9 mouse cellular contexts compared by ENCODE assay signal in genomic region chr6:28420361-28420760, GRCm38 (mm10). TPM values are rescaled to one million over a fixed set of nuclear protein-coding genes. Genes with fewer than 3 reads are reported as not detected.
A peak's percentile ranks its signal among the peaks of the same experiment; 100 is the strongest.
DNase-seq lines count a peak whose midpoint lies in the region; ATAC-seq and TF ChIP-seq lines count a peak whose summit lies in the region.
"Had no signal": no experiment of that assay in that cellular context is flagged by ENCODE, and none has a peak within 500 bp of the region (broad histone marks: within the 10 kb centered on the region; RNA-seq: fewer than 3 reads in every experiment).

No protein-coding gene starts in this region.

- peak overlapping the region; percentile 80; the same call in 1 of the 2 replicates for H3K9ac ChIP-seq in heart, embryonic 14.5 days (ENCODE audit: low read length)
- H3K9ac ChIP-seq in forebrain, embryonic 16.5 days (replicated peaks; ENCODE audit: low read depth, low read length) = no peak overlapping the region; the same call in 1 of the 2 replicates
- H3K9ac ChIP-seq in liver, embryonic 16.5 days (ENCODE audit: low read depth, low read length) = peak overlapping the region; percentile 87

- no peak overlapping the region for H3K27ac ChIP-seq in heart, embryonic 14.5 days (replicated peaks in 1 of 2; ENCODE audit: control insufficient read depth in 1 of 2, insufficient read depth in 1 of 2, low read depth in 2 of 2, low read length in 2 of 2)
- no peak overlapping the region for H3K27ac ChIP-seq in forebrain, embryonic 16.5 days (ENCODE audit: low read length)
- no peak overlapping the region for H3K27ac ChIP-seq in liver, embryonic 16.5 days (ENCODE audit: low read length)

- peaks cover 43% of the 10 kb centered on the region for H3K36me3 ChIP-seq in heart, embryonic 14.5 days (ENCODE audit: control insufficient read depth, insufficient read depth, low read length)
- peaks cover 63% of the 10 kb centered on the region for H3K36me3 ChIP-seq in G1E (replicated peaks)
- peaks cover 26% of the 10 kb centered on the region for H3K36me3 ChIP-seq in forebrain, embryonic 16.5 days (ENCODE audit: control insufficient read depth, insufficient read depth)
- H3K36me3 ChIP-seq in liver, embryonic 16.5 days (ENCODE audit: control insufficient read depth, insufficient read depth) = peaks cover 9% of the 10 kb centered on the region

- TF ChIP-seq CTCF in G1E (IDR thresholded peaks at IDR 0.05; ENCODE audit: low read depth, low read length) = no peak

- peaks cover 21 to 48% of the 10 kb centered on the region in 2 experiments for H3K4me1 ChIP-seq in heart, embryonic 14.5 days (ENCODE audit: control insufficient read depth in 2 of 2, insufficient read depth in 2 of 2, low read length in 2 of 2)
- peaks cover 45% of the 10 kb centered on the region for H3K4me1 ChIP-seq in G1E (ENCODE audit: insufficient read depth, low read depth, low read length)
- peaks cover 35% of the 10 kb centered on the region for H3K4me1 ChIP-seq in forebrain, embryonic 16.5 days (replicated peaks; ENCODE audit: control insufficient read depth, insufficient read depth, low read length)
- H3K4me1 ChIP-seq in liver, embryonic 16.5 days (ENCODE audit: control insufficient read depth, low read depth, low read length) = peaks cover 42% of the 10 kb centered on the region

- no peak for ATAC-seq in heart, embryonic 14.5 days (ENCODE audit: insufficient number of reproducible peaks, insufficient read depth, low FRiP score, low read depth)
- no peak for ATAC-seq in G1E (ENCODE audit: extremely low read depth, insufficient number of reproducible peaks, low FRiP score, poor library complexity, severe bottlenecking)
- no peak for ATAC-seq in forebrain, embryonic 16.5 days
- no peak for ATAC-seq in liver, embryonic 16.5 days (ENCODE audit: low read depth)

- H3K9me3 ChIP-seq in heart, embryonic 14.5 days (ENCODE audit: control insufficient read depth, low read length) = no peaks in the 10 kb centered on the region
- H3K9me3 ChIP-seq in G1E (replicated peaks) = no peaks in the 10 kb centered on the region
- no peaks in the 10 kb centered on the region for H3K9me3 ChIP-seq in forebrain, embryonic 16.5 days (ENCODE audit: control insufficient read depth, low read length)
- no peaks in the 10 kb centered on the region for H3K9me3 ChIP-seq in liver, embryonic 16.5 days (replicated peaks; ENCODE audit: control insufficient read depth, low read length)

- no peaks in the 10 kb centered on the region for H3K27me3 ChIP-seq in heart, embryonic 14.5 days (ENCODE audit: control insufficient read depth, insufficient read depth, low read length)
- H3K27me3 ChIP-seq in G1E (ENCODE audit: insufficient read depth, low read length) = no peaks in the 10 kb centered on the region
- no peaks in the 10 kb centered on the region for H3K27me3 ChIP-seq in forebrain, embryonic 16.5 days (replicated peaks; ENCODE audit: control insufficient read depth, insufficient read depth, low read length)
- H3K27me3 ChIP-seq in liver, embryonic 16.5 days (ENCODE audit: control insufficient read depth, insufficient read depth, low read depth, low read length) = no peaks in the 10 kb centered on the region

- DNase-seq in heart, adult 9 months (ENCODE audit: low spot score in 2 of 2) = no peak
- DNase-seq in G1E (ENCODE audit: low spot score) = no peak
- no peak for DNase-seq in adrenal gland, postnatal 25 days
- DNase-seq in right cerebral cortex, adult 18-20 months = no peak
- no peak for DNase-seq in spleen, postnatal 10 days (ENCODE audit: low spot score in 2 of 2)

- 76% methylated on average over 17 of the region's 17 CpGs for WGBS in heart, embryonic 14.5 days
- WGBS in forebrain, embryonic 16.5 days = 86% methylated on average over 17 of the region's 17 CpGs
- whole genome bisulfite sequencing in liver, embryonic 16.5 days (ENCODE audit: insufficient replicate concordance) = 72% methylated on average over 17 of the region's 17 CpGs

- peak overlapping the region; percentile 71 for H3K4me3 ChIP-seq in heart, embryonic 14.5 days (ENCODE audit: control insufficient read depth in 1 of 2, insufficient read depth in 1 of 2, low read depth in 1 of 2, low read length in 2 of 2)
- peak overlapping the region; percentile 95; the same call in 1 of the 2 replicates for H3K4me3 ChIP-seq in G1E (ENCODE audit: low read depth, low read length)
- H3K4me3 ChIP-seq in forebrain, embryonic 16.5 days (replicated peaks; ENCODE audit: low read length) = peak overlapping the region; percentile 90
- H3K4me3 ChIP-seq in liver, embryonic 16.5 days (ENCODE audit: low read depth, low read length) = peak overlapping the region; percentile 79

- H3K4me2 ChIP-seq in heart, embryonic 14.5 days (ENCODE audit: low read length) = peak overlapping the region; percentile 81
- H3K4me2 ChIP-seq in forebrain, embryonic 16.5 days (ENCODE audit: low read length) = peak overlapping the region; percentile 98
- H3K4me2 ChIP-seq in liver, embryonic 16.5 days (ENCODE audit: low read depth, low read length) = peak overlapping the region; percentile 95

RNA-seq across cellular contexts. Expression of gene Arf5, which starts 3.0 kb away (rescaled TPM):
- 239 and 250 TPM in 2 replicates for polyA plus RNA-seq in heart, embryonic 14.5 days (2014; fragmentation: Nextera tagmentation; extraction: Ambion mirVana)
- 48.2 and 91.4 TPM in 2 replicates for total RNA-seq in G1E (2014; fragmentation: Nextera tagmentation)
- total RNA-seq in G1E (2017) = 20.7 and 32.2 TPM in 2 replicates
- 306 and 433 TPM in 2 replicates for polyA plus RNA-seq in G1E (2012)
- polyA plus RNA-seq in forebrain, embryonic 16.5 days (2015; fragmentation: Nextera tagmentation; extraction: Ambion mirVana) = 389 and 423 TPM in 2 replicates
- 372 TPM in 2 replicates for polyA plus RNA-seq in liver, embryonic 16.5 days (2015; fragmentation: Nextera tagmentation; extraction: Ambion mirVana)
- 156 and 169 TPM in 2 replicates for total RNA-seq in adrenal gland, postnatal 25 days (2021)

RNA-seq across cellular contexts. Expression of gene Fscn3, which starts 7.2 kb away (rescaled TPM):
- not detected in 2 replicates for polyA plus RNA-seq in heart, embryonic 14.5 days (2014; fragmentation: Nextera tagmentation; extraction: Ambion mirVana)
- total RNA-seq in G1E (2014; fragmentation: Nextera tagmentation) (not detected in 2 replicates), G1E (2017) (not detected in 2 replicates)
- polyA plus RNA-seq in G1E (2012) = not detected in 2 replicates
- polyA plus RNA-seq in forebrain, embryonic 16.5 days (2015; fragmentation: Nextera tagmentation; extraction: Ambion mirVana) = not detected in 2 replicates
- 0.33 and 0.35 TPM in 2 replicates for polyA plus RNA-seq in liver, embryonic 16.5 days (2015; fragmentation: Nextera tagmentation; extraction: Ambion mirVana)
- not detected in 2 replicates for total RNA-seq in adrenal gland, postnatal 25 days (2021)

RNA-seq across cellular contexts. Expression of gene Gcc1, which starts 7.8 kb away (rescaled TPM):
- polyA plus RNA-seq in heart, embryonic 14.5 days (2014; fragmentation: Nextera tagmentation; extraction: Ambion mirVana) = 4.6 and 4.9 TPM in 2 replicates
- 5.2 and 5.7 TPM in 2 replicates for total RNA-seq in G1E (2014; fragmentation: Nextera tagmentation)
- 11.2 and 11.4 TPM in 2 replicates for total RNA-seq in G1E (2017)
- 5.5 and 5.9 TPM in 2 replicates for polyA plus RNA-seq in G1E (2012)
- polyA plus RNA-seq in forebrain, embryonic 16.5 days (2015; fragmentation: Nextera tagmentation; extraction: Ambion mirVana) = 17.1 and 17.2 TPM in 2 replicates
- 3.7 and 4.4 TPM in 2 replicates for polyA plus RNA-seq in liver, embryonic 16.5 days (2015; fragmentation: Nextera tagmentation; extraction: Ambion mirVana)
- total RNA-seq in adrenal gland, postnatal 25 days (2021) = 15.7 and 16.5 TPM in 2 replicates

RNA-seq across cellular contexts. Expression of gene Zfp800, which starts 22.6 kb away (rescaled TPM):
- polyA plus RNA-seq in heart, embryonic 14.5 days (2014; fragmentation: Nextera tagmentation; extraction: Ambion mirVana) = 15.6 and 18.2 TPM in 2 replicates
- total RNA-seq in G1E (2014; fragmentation: Nextera tagmentation) (235 and 288 TPM in 2 replicates), G1E (2017) (112 and 122 TPM in 2 replicates)
- 81.2 and 95.3 TPM in 2 replicates for polyA plus RNA-seq in G1E (2012)
- polyA plus RNA-seq in forebrain, embryonic 16.5 days (2015; fragmentation: Nextera tagmentation; extraction: Ambion mirVana) = 18.4 and 21.2 TPM in 2 replicates
- 19.7 and 22.8 TPM in 2 replicates for polyA plus RNA-seq in liver, embryonic 16.5 days (2015; fragmentation: Nextera tagmentation; extraction: Ambion mirVana)
- total RNA-seq in adrenal gland, postnatal 25 days (2021) = 25.5 and 29.3 TPM in 2 replicates

RNA-seq across cellular contexts. Expression of gene Pax4, which starts 28.8 kb away (rescaled TPM):
- polyA plus RNA-seq in heart, embryonic 14.5 days (2014; fragmentation: Nextera tagmentation; extraction: Ambion mirVana) = not detected in 2 replicates
- total RNA-seq in G1E (2014; fragmentation: Nextera tagmentation) (not detected in 2 replicates), G1E (2017) (not detected in 2 replicates)
- polyA plus RNA-seq in G1E (2012) = not detected in 2 replicates
- polyA plus RNA-seq in forebrain, embryonic 16.5 days (2015; fragmentation: Nextera tagmentation; extraction: Ambion mirVana) = 0.48 TPM in 1 of 2 replicates, not detected in the other
- not detected in 2 replicates for polyA plus RNA-seq in liver, embryonic 16.5 days (2015; fragmentation: Nextera tagmentation; extraction: Ambion mirVana)
- total RNA-seq in adrenal gland, postnatal 25 days (2021) = not detected in 2 replicates
- polyA plus RNA-seq: thymus, postnatal 0 days had no signal
